Mouse (Mus musculus): ENCODE measurements around the gene Angel2. TPM values are rescaled to one million over a fixed set of nuclear protein-coding genes. Genes with fewer than 3 reads are reported as not detected.

Angel2 gene
- polyA plus RNA-seq, 1 experiment from 2014 or later, result 60.3 TPM

- Histone ChIP-seq H3K36me3 (ENCODE audit: control insufficient read depth, insufficient read depth) (peaks cover 10% of the 10 kb centered on the region), H3K4me2 (ENCODE audit: low read length) (no peak overlapping the region), H3K9me3 (ENCODE audit: control insufficient read depth, low read length) (no peaks in the 10 kb centered on the region), H3K4me3 (replicated peaks; ENCODE audit: low read length) (no peak overlapping the region), H3K27me3 (replicated peaks; ENCODE audit: control insufficient read depth, insufficient read depth, low read length) (no peaks in the 10 kb centered on the region), H3K9ac (replicated peaks; ENCODE audit: low read depth, low read length) (no peak overlapping the region), H3K4me1 (replicated peaks; ENCODE audit: control insufficient read depth, insufficient read depth, low read length) (no peaks in the 10 kb centered on the region), H3K27ac (ENCODE audit: low read length) (no peak overlapping the region)
- WGBS, result 93% methylated on average over 9 of the region's 9 CpGs
- ATAC-seq, result no peak
Observed at GRCm38 (mm10) chr1:190898899-190899575, 25.9 kb upstream of the Angel2 start.

- ATAC-seq, result no peak
- H3K36me3 ChIP-seq (ENCODE audit: control insufficient read depth, insufficient read depth), result peaks cover 17% of the 10 kb centered on the region
- H3K27me3 ChIP-seq (replicated peaks; ENCODE audit: control insufficient read depth, insufficient read depth, low read length), result no peaks in the 10 kb centered on the region
- no peak overlapping the region for H3K9ac ChIP-seq (replicated peaks; ENCODE audit: low read depth, low read length)
- no peaks in the 10 kb centered on the region for H3K4me1 ChIP-seq (replicated peaks; ENCODE audit: control insufficient read depth, insufficient read depth, low read length)
- no peak overlapping the region for H3K27ac ChIP-seq (ENCODE audit: low read length)
- 71% methylated on average over 2 of the region's 2 CpGs for WGBS
- H3K4me2 ChIP-seq (ENCODE audit: low read length), result no peak overlapping the region
- no peak overlapping the region for H3K4me3 ChIP-seq (replicated peaks; ENCODE audit: low read length)
- H3K9me3 ChIP-seq (ENCODE audit: control insufficient read depth, low read length), result no peaks in the 10 kb centered on the region
Observed at GRCm38 (mm10) chr1:190901082-190901481, 23.8 kb upstream of the Angel2 start.

GRCm38 (mm10) chr1:190904136-190904535 is 20.8 kb upstream of the Angel2 start:
- no peak for ATAC-seq
- Histone ChIP-seq H3K9me3 (ENCODE audit: control insufficient read depth, low read length) (no peaks in the 10 kb centered on the region), H3K9ac (replicated peaks; ENCODE audit: low read depth, low read length) (no peak overlapping the region), H3K36me3 (ENCODE audit: control insufficient read depth, insufficient read depth) (peaks cover 11% of the 10 kb centered on the region), H3K4me2 (ENCODE audit: low read length) (no peak overlapping the region), H3K4me1 (replicated peaks; ENCODE audit: control insufficient read depth, insufficient read depth, low read length) (no peaks in the 10 kb centered on the region), H3K27ac (ENCODE audit: low read length) (no peak overlapping the region), H3K4me3 (replicated peaks; ENCODE audit: low read length) (no peak overlapping the region), H3K27me3 (replicated peaks; ENCODE audit: control insufficient read depth, insufficient read depth, low read length) (no peaks in the 10 kb centered on the region)
- 95% methylated on average over 3 of the region's 3 CpGs for WGBS

GRCm38 (mm10) chr1:190904714-190905113 is 20.2 kb upstream of the Angel2 start:
- Histone ChIP-seq H3K36me3 (ENCODE audit: control insufficient read depth, insufficient read depth) (peaks cover 10% of the 10 kb centered on the region), H3K9me3 (ENCODE audit: control insufficient read depth, low read length) (no peaks in the 10 kb centered on the region), H3K27me3 (replicated peaks; ENCODE audit: control insufficient read depth, insufficient read depth, low read length) (no peaks in the 10 kb centered on the region), H3K4me3 (replicated peaks; ENCODE audit: low read length) (no peak overlapping the region), H3K27ac (ENCODE audit: low read length) (no peak overlapping the region), H3K4me1 (replicated peaks; ENCODE audit: control insufficient read depth, insufficient read depth, low read length) (no peaks in the 10 kb centered on the region), H3K4me2 (ENCODE audit: low read length) (no peak overlapping the region), H3K9ac (replicated peaks; ENCODE audit: low read depth, low read length) (no peak overlapping the region)
- ATAC-seq, result no peak
- 91% methylated on average over 16 of the region's 16 CpGs for WGBS

- no peak for ATAC-seq
Observed at GRCm38 (mm10) chr1:190910836-190911235, 14.1 kb upstream of the Angel2 start.

GRCm38 (mm10) chr1:190911415-190912123 is 13.3 kb upstream of the Angel2 start, which contains the start of gene Rps6kc1:
Rps6kc1 (minus strand) TSS chr1:190911770.
- H3K9ac ChIP-seq (replicated peaks; ENCODE audit: low read depth, low read length), result peak within 1 kb of the TSS; percentile 83
- H3K27me3 ChIP-seq (replicated peaks; ENCODE audit: control insufficient read depth, insufficient read depth, low read length), result no peaks in the 10 kb centered on the region; the same call in 1 of the 2 replicates
- peak within 1 kb of the TSS; percentile 78 for H3K27ac ChIP-seq (ENCODE audit: low read length)
- WGBS, result under 1% methylated on average over 47 of the region's 47 CpGs
- peak; percentile 96 for ATAC-seq
- peaks cover 17% of the 10 kb centered on the region for H3K4me1 ChIP-seq (replicated peaks; ENCODE audit: control insufficient read depth, insufficient read depth, low read length)
- no peaks in the 10 kb centered on the region for H3K36me3 ChIP-seq (ENCODE audit: control insufficient read depth, insufficient read depth)
- H3K4me2 ChIP-seq (ENCODE audit: low read length), result peak within 1 kb of the TSS; percentile 95
- H3K4me3 ChIP-seq (replicated peaks; ENCODE audit: low read length), result peak within 1 kb of the TSS; percentile 71
- no peaks in the 10 kb centered on the region for H3K9me3 ChIP-seq (ENCODE audit: control insufficient read depth, low read length)

More at GRCm38 (mm10) chr1:190910836-190911235, 14.1 kb upstream of the Angel2 start:
- 80% methylated on average over 6 of the region's 6 CpGs for WGBS
- peak overlapping the region; percentile 95 for H3K4me2 ChIP-seq (ENCODE audit: low read length)
- H3K9ac ChIP-seq (replicated peaks; ENCODE audit: low read depth, low read length), result peak overlapping the region; percentile 83
- H3K27me3 ChIP-seq (replicated peaks; ENCODE audit: control insufficient read depth, insufficient read depth, low read length), result no peaks in the 10 kb centered on the region; the same call in 1 of the 2 replicates
- H3K36me3 ChIP-seq (ENCODE audit: control insufficient read depth, insufficient read depth), result no peaks in the 10 kb centered on the region
- no peak overlapping the region; the same call in 1 of the 2 replicates for H3K27ac ChIP-seq (ENCODE audit: low read length)
- H3K4me1 ChIP-seq (replicated peaks; ENCODE audit: control insufficient read depth, insufficient read depth, low read length), result peaks cover 17% of the 10 kb centered on the region
- H3K4me3 ChIP-seq (replicated peaks; ENCODE audit: low read length), result peak overlapping the region; percentile 71
- H3K9me3 ChIP-seq (ENCODE audit: control insufficient read depth, low read length), result no peaks in the 10 kb centered on the region

GRCm38 (mm10) chr1:190912623-190913022 is 12.3 kb upstream of the Angel2 start:
- Histone ChIP-seq H3K36me3 (ENCODE audit: control insufficient read depth, insufficient read depth) (no peaks in the 10 kb centered on the region), H3K9ac (replicated peaks; ENCODE audit: low read depth, low read length) (no peak overlapping the region), H3K27ac (ENCODE audit: low read length) (no peak overlapping the region), H3K9me3 (ENCODE audit: control insufficient read depth, low read length) (no peaks in the 10 kb centered on the region), H3K4me2 (ENCODE audit: low read length) (no peak overlapping the region), H3K4me1 (replicated peaks; ENCODE audit: control insufficient read depth, insufficient read depth, low read length) (peaks cover 17% of the 10 kb centered on the region), H3K27me3 (replicated peaks; ENCODE audit: control insufficient read depth, insufficient read depth, low read length) (no peaks in the 10 kb centered on the region; the same call in 1 of the 2 replicates), H3K4me3 (replicated peaks; ENCODE audit: low read length) (no peak overlapping the region)
- no peak for ATAC-seq
- 41% methylated on average over 1 of the region's 1 CpGs for WGBS

GRCm38 (mm10) chr1:190918938-190919337 is 6.0 kb upstream of the Angel2 start:
- H3K27me3 ChIP-seq (replicated peaks; ENCODE audit: control insufficient read depth, insufficient read depth, low read length), result no peaks in the 10 kb centered on the region; the same call in 1 of the 2 replicates
- no peak overlapping the region for H3K9ac ChIP-seq (replicated peaks; ENCODE audit: low read depth, low read length)
- no peaks in the 10 kb centered on the region for H3K9me3 ChIP-seq (ENCODE audit: control insufficient read depth, low read length)
- H3K27ac ChIP-seq (ENCODE audit: low read length), result no peak overlapping the region; the same call in 1 of the 2 replicates
- ATAC-seq, result peak; percentile 23; the same call in 1 of the 2 replicates
- no peak overlapping the region for H3K4me2 ChIP-seq (ENCODE audit: low read length)
- H3K4me3 ChIP-seq (replicated peaks; ENCODE audit: low read length), result no peak overlapping the region
- no peaks in the 10 kb centered on the region for H3K36me3 ChIP-seq (ENCODE audit: control insufficient read depth, insufficient read depth)
- 64% methylated on average over 7 of the region's 7 CpGs for WGBS
- H3K4me1 ChIP-seq (replicated peaks; ENCODE audit: control insufficient read depth, insufficient read depth, low read length), result no peaks in the 10 kb centered on the region

GRCm38 (mm10) chr1:190919725-190920469 is 5.0 kb upstream of the Angel2 start:
- H3K4me2 ChIP-seq (ENCODE audit: low read length), result no peak overlapping the region
- no peaks in the 10 kb centered on the region for H3K9me3 ChIP-seq (ENCODE audit: control insufficient read depth, low read length)
- H3K4me3 ChIP-seq (replicated peaks; ENCODE audit: low read length), result no peak overlapping the region
- no peak overlapping the region for H3K9ac ChIP-seq (replicated peaks; ENCODE audit: low read depth, low read length)
- WGBS, result 74% methylated on average over 8 of the region's 8 CpGs
- no peaks in the 10 kb centered on the region for H3K36me3 ChIP-seq (ENCODE audit: control insufficient read depth, insufficient read depth)
- H3K27me3 ChIP-seq (replicated peaks; ENCODE audit: control insufficient read depth, insufficient read depth, low read length), result no peaks in the 10 kb centered on the region; the same call in 1 of the 2 replicates
- no peak for ATAC-seq
- H3K27ac ChIP-seq (ENCODE audit: low read length), result no peak overlapping the region
- no peaks in the 10 kb centered on the region for H3K4me1 ChIP-seq (replicated peaks; ENCODE audit: control insufficient read depth, insufficient read depth, low read length)
